Mouse (Mus musculus) E14TG2a.4 (cell line): ENCODE data around the gene Egfr.

Experiments
- CTCF ChIP-seq: conservative IDR thresholded peaks from 2 replicates; pipeline ENCODE4 v1.5.1; 2014; ENCODE audit warnings: low read length
- NANOG ChIP-seq: IDR thresholded peaks from 2 replicates; pipeline ENCODE4 v1.6.1; 2014; ENCODE audit warnings: borderline replicate concordance, low read length, mixed read lengths

DNA sequence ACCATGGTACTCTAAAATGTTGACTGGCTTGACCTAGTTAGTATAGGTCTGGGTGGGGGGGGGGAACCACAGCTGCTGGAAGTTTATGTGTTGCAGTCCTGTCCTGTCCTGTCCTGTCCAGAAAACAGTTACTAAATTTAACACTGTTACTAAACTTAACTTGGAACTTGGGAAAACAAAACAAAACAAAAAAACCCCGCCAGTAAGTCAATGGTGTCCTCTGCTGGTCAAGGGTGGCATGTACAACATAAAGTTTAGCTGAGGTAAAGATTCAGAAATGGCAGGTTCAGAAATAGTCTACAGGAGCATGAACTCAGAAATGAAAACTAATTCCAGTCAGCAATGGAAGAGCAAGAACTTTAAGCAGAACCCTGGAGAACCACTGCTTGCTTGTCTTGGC lies 196.8 kb downstream of the Egfr start:
- peak; percentile 96 for TF ChIP-seq CTCF
- TF ChIP-seq NANOG: no peak
